Mouse (Mus musculus) embryonic facial prominence, embryonic 14.5 days (tissue): ENCODE measurements around the gene Gm17655. TPM values are rescaled to one million over a fixed set of nuclear protein-coding genes. Genes with fewer than 3 reads are reported as not detected.
"Not testable (repeated sequence)": the region's sequence is repeated elsewhere in the genome, so short reads cannot be mapped to it uniquely, and the experiment has no call there.

Experiments used
- ATAC-seq: fragments of 200-750 bp; cut with Nextera tagmentation; 2 replicates; pipeline ENCODE4 v1.8.0; 2017; ENCODE audit warnings: low read depth, moderate number of reproducible peaks, moderate TSS enrichment
- DNase-seq: peaks from one replicate; pipeline ENCODE4 v3.0.0-alpha.2; 2015; ENCODE audit warnings: low spot score
- H3K27ac ChIP-seq: fragments of 300-500 bp; sonication (generic); replicated peaks from 2 replicates; pipeline ENCODE4 v1.5.1; 2014; ENCODE audit warnings: low read depth, mild to moderate bottlenecking, low read length, moderate library complexity
- H3K27me3 ChIP-seq: fragments of 300-500 bp; sonication (generic); replicated peaks from 2 replicates; pipeline ENCODE4 v1.6.1; 2014; ENCODE audit warnings: low read length; ENCODE audit not compliant: control insufficient read depth, insufficient read depth
- H3K36me3 ChIP-seq: fragments of 300-500 bp; sonication (generic); 2 replicates; pipeline ENCODE4 v1.6.1; 2014; ENCODE audit warnings: low read length, mixed read lengths; ENCODE audit not compliant: control insufficient read depth, insufficient read depth
- H3K4me1 ChIP-seq: fragments of 300-500 bp; sonication (generic); 2 replicates; pipeline ENCODE4 v1.6.1; 2014; ENCODE audit warnings: antibody characterized with exemption, low read length; ENCODE audit not compliant: control insufficient read depth, insufficient read depth
- H3K4me2 ChIP-seq: fragments of 300-500 bp; sonication (generic); 2 replicates; pipeline ENCODE4 v1.6.1; 2014; ENCODE audit warnings: low read depth, mild to moderate bottlenecking, low read length, moderate library complexity, mixed read lengths
- H3K4me3 ChIP-seq: fragments of 300-500 bp; sonication (generic); 2 replicates; pipeline ENCODE4 v1.5.1; 2014; ENCODE audit warnings: low read depth, mild to moderate bottlenecking, low read length
- H3K9ac ChIP-seq: fragments of 300-500 bp; sonication (generic); 2 replicates; pipeline ENCODE4 v1.6.1; 2014; ENCODE audit warnings: low read depth, mild to moderate bottlenecking, low read length, moderate library complexity, mixed read lengths
- H3K9me3 ChIP-seq: fragments of 300-500 bp; sonication (generic); 2 replicates; pipeline ENCODE4 v1.6.1; 2016; ENCODE audit warnings: low read length; ENCODE audit not compliant: control insufficient read depth
- WGBS: fragments of 180-500 bp; shearing (Covaris S2); extraction: QIAGEN DNeasy Blood & Tissue Kit; methylation state at CpG from one replicate; pipeline ENCODE4 v1.1.7; 2014; 5-methylcytosine and 5-hydroxymethylcytosine counted together
- polyA plus RNA-seq: library from polyadenylated mRNA; unstranded; fragments of >200 nt; fragmentation: Nextera tagmentation; extraction: Ambion mirVana; gene quantifications from 2 replicates; pipeline ENCODE4 v1.2.1, GENCODE M21; 2014

Gm17655 gene
- 2.1 and 3.6 TPM in 2 replicates for polyA plus RNA-seq

DNA sequence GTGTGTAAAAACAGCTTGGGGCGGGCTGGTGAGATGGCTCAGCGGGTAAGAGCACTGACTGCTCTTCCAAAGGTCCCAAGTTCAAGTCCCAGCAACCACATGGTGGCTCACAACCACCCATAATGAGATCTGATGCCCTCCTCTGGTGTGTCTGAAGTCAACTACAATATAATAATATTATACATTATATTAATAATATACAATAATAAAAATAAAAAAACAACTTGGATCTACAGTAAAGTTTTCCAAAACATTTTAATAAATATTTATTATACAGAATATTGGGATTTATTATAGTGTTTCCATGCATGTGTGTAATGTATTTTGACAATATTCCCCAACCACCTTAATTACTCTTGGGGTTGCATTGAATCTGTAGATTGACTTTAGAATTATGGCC, at the start of gene Gm17655:
Gm17655 (minus strand) TSS at position 101 of the 400 bp plus-strand sequence.
- H3K27me3 ChIP-seq, H3K36me3 ChIP-seq, DNase-seq, H3K4me1 ChIP-seq, ATAC-seq, H3K4me3 ChIP-seq, H3K27ac ChIP-seq, H3K9ac ChIP-seq, H3K4me2 ChIP-seq: not testable (repeated sequence)
- 82% methylated on average over 2 of the region's 2 CpGs for WGBS
- H3K9me3 ChIP-seq, result peaks cover 36% of the 10 kb centered on the region

DNA sequence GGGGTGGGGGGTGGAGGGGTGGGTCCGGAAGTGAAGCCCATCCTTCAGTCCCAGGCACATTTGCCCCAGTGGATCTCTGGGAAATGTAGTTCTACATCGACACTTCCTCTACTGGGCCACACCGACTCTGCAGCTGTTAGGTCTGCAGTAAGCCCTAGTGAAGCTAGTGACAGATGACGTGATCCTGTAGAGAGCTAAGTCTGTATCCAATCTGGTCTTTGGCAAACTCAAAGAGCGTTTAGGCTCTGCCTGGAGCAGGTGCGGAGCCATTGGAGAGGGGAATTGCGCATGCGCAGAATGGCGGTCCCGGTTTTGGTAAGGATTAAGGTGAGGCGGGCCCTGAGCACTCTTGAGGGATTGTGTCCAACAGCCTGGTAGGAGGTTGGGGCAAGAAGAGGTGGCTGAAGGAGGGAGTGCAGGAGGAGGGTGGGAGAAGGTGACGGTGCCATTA, 37.7 kb upstream of the Gm17655 start, which contains the start of gene Zfp605:
Zfp605 (plus strand) TSS at position 102 of the 451 bp plus-strand sequence.
- WGBS, result 2% methylated on average over 11 of the region's 12 CpGs
- Histone ChIP-seq H3K4me2 (peak within 1 kb of the TSS; percentile 66), H3K9ac (peak within 1 kb of the TSS; percentile 66), H3K4me1 (peaks cover 12% of the 10 kb centered on the region; the same call in 1 of the 2 replicates), H3K4me3 (peak within 1 kb of the TSS; percentile 76), H3K36me3 (peaks cover 42% of the 10 kb centered on the region), H3K9me3 (no peaks in the 10 kb centered on the region), H3K27me3 (no peaks in the 10 kb centered on the region), H3K27ac (peak within 1 kb of the TSS; percentile 45; the same call in 1 of the 2 replicates)
- DNase-seq, result peak; percentile 93
- ATAC-seq, result peak; percentile 53

DNA sequence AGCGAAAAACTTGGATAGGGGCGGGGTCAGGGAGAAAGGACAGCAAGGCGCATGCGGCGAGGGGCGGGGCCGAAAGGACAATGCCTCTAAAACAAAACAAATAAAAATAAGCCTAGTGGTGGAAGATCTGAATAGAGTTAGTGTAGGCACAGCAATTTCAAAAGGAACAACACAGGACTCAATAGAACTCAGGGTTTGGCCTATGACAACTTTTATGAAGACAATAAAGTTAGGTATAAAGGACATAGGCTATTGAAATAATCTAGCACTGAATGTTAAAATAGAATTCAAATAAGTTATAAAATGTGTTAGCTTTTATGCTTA, 36.0 kb upstream of the Gm17655 start:
- H3K27me3 ChIP-seq, result no peaks in the 10 kb centered on the region
- H3K27ac ChIP-seq, result peak overlapping the region; percentile 99; the same call in 1 of the 2 replicates
- DNase-seq (no peak), ATAC-seq (no peak)
- H3K36me3 ChIP-seq, result peaks cover 45% of the 10 kb centered on the region
- peaks cover 12% of the 10 kb centered on the region; the same call in 1 of the 2 replicates for H3K4me1 ChIP-seq
- WGBS, result under 1% methylated on average over 7 of the region's 7 CpGs
- H3K4me2 ChIP-seq, result peak overlapping the region; percentile 80
- no peaks in the 10 kb centered on the region for H3K9me3 ChIP-seq
- peak overlapping the region; percentile 76 for H3K4me3 ChIP-seq
- H3K9ac ChIP-seq, result no peak overlapping the region

- Histone ChIP-seq H3K36me3 (peaks cover 45% of the 10 kb centered on the region), H3K4me2 (peak within 1 kb of the TSS; percentile 80), H3K4me1 (peaks cover 12% of the 10 kb centered on the region; the same call in 1 of the 2 replicates), H3K9me3 (no peaks in the 10 kb centered on the region), H3K4me3 (peak within 1 kb of the TSS; percentile 76), H3K9ac (peak within 1 kb of the TSS; percentile 91), H3K27me3 (no peaks in the 10 kb centered on the region), H3K27ac (peak within 1 kb of the TSS; percentile 99)
- peak; percentile 99 for DNase-seq
- peak; percentile 92 for ATAC-seq
- under 1% methylated on average over 57 of the region's 71 CpGs for WGBS
Measured at GRCm38 (mm10) chr5:110107581-110108304, 35.4 kb upstream of the Gm17655 start, which contains the start of gene Gtpbp6. Gtpbp6 (minus strand) TSS chr5:110108197.

DNA sequence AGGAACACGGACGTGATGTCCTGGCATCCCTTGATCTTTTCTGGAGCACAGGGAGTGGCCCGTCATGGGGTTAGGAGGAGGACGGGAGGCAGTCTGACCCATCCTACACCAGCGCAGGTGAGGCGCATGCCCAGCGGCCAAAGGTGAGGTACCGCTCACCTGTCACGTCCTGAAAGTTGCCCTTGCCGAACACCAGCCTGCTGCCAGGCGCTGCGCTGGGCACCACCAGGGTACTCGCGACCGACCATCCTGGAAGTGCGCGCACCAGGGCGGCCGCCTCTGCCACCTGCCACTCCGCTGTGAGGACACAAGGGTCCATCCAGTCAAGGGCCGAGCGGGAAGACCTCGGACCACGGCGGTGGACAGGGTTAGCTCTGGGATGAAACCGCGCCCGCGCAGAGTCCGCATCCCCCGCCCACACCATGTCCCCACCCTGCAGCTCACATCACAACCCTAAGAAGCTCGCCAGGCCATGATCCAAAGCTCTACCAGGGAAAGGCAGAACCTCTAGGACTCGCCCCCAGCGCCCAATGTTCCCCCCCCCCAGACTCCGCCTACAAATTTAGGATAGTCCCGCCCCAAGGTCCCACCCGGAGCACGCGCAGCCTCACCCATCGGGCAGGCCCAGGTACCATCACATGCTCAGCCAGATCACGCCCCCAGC, 34.7 kb upstream of the Gm17655 start:
- peak overlapping the region; percentile 76 for H3K4me3 ChIP-seq
- WGBS, result 20% methylated on average over 28 of the region's 41 CpGs
- no peaks in the 10 kb centered on the region for H3K27me3 ChIP-seq
- peak overlapping the region; percentile 99 for H3K27ac ChIP-seq
- H3K4me2 ChIP-seq, result peak overlapping the region; percentile 80
- DNase-seq, result no peak
- H3K36me3 ChIP-seq, result peaks cover 40% of the 10 kb centered on the region
- no peaks in the 10 kb centered on the region for H3K9me3 ChIP-seq
- peaks cover 13% of the 10 kb centered on the region; the same call in 1 of the 2 replicates for H3K4me1 ChIP-seq
- peak overlapping the region; percentile 91 for H3K9ac ChIP-seq
- no peak for ATAC-seq

DNA sequence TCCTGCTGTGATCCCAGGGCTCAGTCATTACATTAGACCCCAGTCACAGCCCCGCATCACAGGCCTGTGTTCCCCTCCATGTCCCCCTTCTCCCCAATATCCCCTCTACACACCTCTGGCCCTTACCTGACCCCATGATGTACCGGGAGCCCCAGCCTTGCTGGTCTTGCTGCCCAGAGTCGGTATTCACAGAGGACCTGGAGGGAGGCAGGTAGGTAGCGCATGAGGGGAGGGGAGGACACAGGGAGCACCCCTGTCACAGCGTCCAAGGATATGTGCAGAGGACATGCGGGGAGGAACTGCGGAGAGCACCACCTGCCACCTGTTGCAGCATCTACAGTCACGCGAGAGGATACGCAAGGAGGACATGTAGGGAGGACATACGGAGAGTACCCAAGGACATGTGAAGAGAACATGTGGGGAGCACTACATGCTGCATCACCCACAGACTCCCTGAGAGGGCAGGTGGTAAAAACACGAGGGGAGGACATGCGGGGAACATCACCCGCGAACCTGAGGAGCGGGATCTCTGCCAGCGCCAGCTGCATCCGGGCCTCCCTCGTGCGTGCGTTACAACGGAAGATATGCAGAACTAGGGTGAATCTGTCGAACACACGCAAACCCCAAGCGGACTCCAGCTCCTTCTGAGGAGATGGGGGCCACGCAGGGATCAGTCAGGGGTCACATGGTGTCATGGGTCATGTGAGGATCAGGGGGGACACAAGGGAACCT, 34.0 kb upstream of the Gm17655 start:
- Histone ChIP-seq H3K27ac (no peak overlapping the region), H3K9ac (peak overlapping the region; percentile 91; the same call in 1 of the 2 replicates), H3K9me3 (no peaks in the 10 kb centered on the region), H3K36me3 (peaks cover 40% of the 10 kb centered on the region), H3K27me3 (no peaks in the 10 kb centered on the region), H3K4me1 (peaks cover 21% of the 10 kb centered on the region), H3K4me3 (peak overlapping the region; percentile 76), H3K4me2 (peak overlapping the region; percentile 80)
- no peak for DNase-seq
- ATAC-seq, result no peak
- WGBS, result 95% methylated on average over 26 of the region's 26 CpGs

- ATAC-seq (no peak), DNase-seq (no peak)
- no peak overlapping the region for H3K9ac ChIP-seq
- no peaks in the 10 kb centered on the region for H3K9me3 ChIP-seq
- 94% methylated on average over 36 of the region's 36 CpGs for WGBS
- peaks cover 40% of the 10 kb centered on the region for H3K36me3 ChIP-seq
- peaks cover 29% of the 10 kb centered on the region for H3K4me1 ChIP-seq
- no peak overlapping the region for H3K27ac ChIP-seq
- H3K4me3 ChIP-seq, result no peak overlapping the region
- H3K4me2 ChIP-seq, result no peak overlapping the region
- H3K27me3 ChIP-seq, result no peaks in the 10 kb centered on the region
Measured at GRCm38 (mm10) chr5:110104616-110105380, 32.5 kb upstream of the Gm17655 start.
